Mouse (Mus musculus): ENCODE results near the gene Tcp11. TPM values are rescaled to one million over a fixed set of nuclear protein-coding genes. Genes with fewer than 3 reads are reported as not detected.

Tcp11 gene
- polyA plus RNA-seq, 1 experiment from 2014 or later = 1.5 TPM

- Histone ChIP-seq H3K9ac (no peak overlapping the region), H3K4me2 (no peak overlapping the region), H3K36me3 (no peaks in the 10 kb centered on the region), H3K27me3 (no peaks in the 10 kb centered on the region), H3K9me3 (no peaks in the 10 kb centered on the region), H3K27ac (replicated peaks) (peak overlapping the region; percentile 22; the same call in 1 of the 2 replicates), H3K4me3 (no peak overlapping the region), H3K4me1 (replicated peaks) (peaks cover 15% of the 10 kb centered on the region)
- WGBS = 36% methylated on average over 10 of the region's 10 CpGs
- ATAC-seq (ENCODE audit: low FRiP score, low read depth) = peak; percentile 51; the same call in 1 of the 2 replicates
Measured at GRCm38 (mm10) chr17:28101902-28102319, 21.5 kb upstream of the Tcp11 start.

GRCm38 (mm10) chr17:28101284-28101887 is 20.9 kb upstream of the Tcp11 start:
- Histone ChIP-seq H3K27ac (replicated peaks) (peak overlapping the region; percentile 46; the same call in 1 of the 2 replicates), H3K9ac (no peak overlapping the region), H3K9me3 (no peaks in the 10 kb centered on the region), H3K4me3 (no peak overlapping the region), H3K4me1 (replicated peaks) (peaks cover 13% of the 10 kb centered on the region), H3K27me3 (no peaks in the 10 kb centered on the region), H3K36me3 (no peaks in the 10 kb centered on the region), H3K4me2 (0 out of 2 replicates have a peak overlapping the region, but pooled peaks have one; percentile 3)
- ATAC-seq (ENCODE audit: low FRiP score, low read depth) = peak; percentile 56; the same call in 1 of the 2 replicates
- 36% methylated on average over 12 of the region's 12 CpGs for WGBS

- no peak overlapping the region for H3K4me2 ChIP-seq
- no peak overlapping the region for H3K4me3 ChIP-seq
- no peaks in the 10 kb centered on the region for H3K27me3 ChIP-seq
- WGBS = 90% methylated on average over 1 of the region's 1 CpGs
- H3K4me1 ChIP-seq (replicated peaks) = peaks cover 13% of the 10 kb centered on the region
- H3K9me3 ChIP-seq = no peaks in the 10 kb centered on the region
- peak overlapping the region; percentile 46; the same call in 1 of the 2 replicates for H3K27ac ChIP-seq (replicated peaks)
- H3K9ac ChIP-seq = no peak overlapping the region
- ATAC-seq (ENCODE audit: low FRiP score, low read depth) = no peak
- no peaks in the 10 kb centered on the region for H3K36me3 ChIP-seq
Measured at GRCm38 (mm10) chr17:28100669-28101068, 20.2 kb upstream of the Tcp11 start.

- Histone ChIP-seq H3K27ac (replicated peaks) (no peak overlapping the region), H3K9me3 (no peaks in the 10 kb centered on the region), H3K4me1 (replicated peaks) (peaks cover 13% of the 10 kb centered on the region), H3K4me3 (no peak overlapping the region), H3K4me2 (no peak overlapping the region), H3K27me3 (no peaks in the 10 kb centered on the region), H3K36me3 (no peaks in the 10 kb centered on the region), H3K9ac (no peak overlapping the region)
- 58% methylated on average over 3 of the region's 3 CpGs for WGBS
- no peak for ATAC-seq (ENCODE audit: low FRiP score, low read depth)
Measured at GRCm38 (mm10) chr17:28099086-28099485, 18.6 kb upstream of the Tcp11 start.

- Histone ChIP-seq H3K4me1 (replicated peaks) (peaks cover 13% of the 10 kb centered on the region), H3K9ac (no peak overlapping the region), H3K27me3 (no peaks in the 10 kb centered on the region), H3K27ac (replicated peaks) (no peak overlapping the region), H3K4me3 (no peak overlapping the region), H3K4me2 (no peak overlapping the region), H3K9me3 (no peaks in the 10 kb centered on the region), H3K36me3 (no peaks in the 10 kb centered on the region)
- ATAC-seq (ENCODE audit: low FRiP score, low read depth) = no peak
- 96% methylated on average over 13 of the region's 13 CpGs for WGBS
Measured at GRCm38 (mm10) chr17:28097308-28097707, 16.9 kb upstream of the Tcp11 start.

- Histone ChIP-seq H3K4me2 (no peak overlapping the region), H3K9me3 (no peaks in the 10 kb centered on the region), H3K27ac (replicated peaks) (no peak overlapping the region), H3K4me1 (replicated peaks) (peaks cover 4% of the 10 kb centered on the region), H3K4me3 (no peak overlapping the region), H3K36me3 (no peaks in the 10 kb centered on the region), H3K9ac (no peak overlapping the region), H3K27me3 (no peaks in the 10 kb centered on the region)
- no peak for ATAC-seq (ENCODE audit: low FRiP score, low read depth)
- 79% methylated on average over 10 of the region's 10 CpGs for WGBS
Measured at GRCm38 (mm10) chr17:28096418-28096817, 16.0 kb upstream of the Tcp11 start.

GRCm38 (mm10) chr17:28093837-28094236 is 13.4 kb upstream of the Tcp11 start:
- ATAC-seq (ENCODE audit: low FRiP score, low read depth) = no peak
- H3K36me3 ChIP-seq = no peaks in the 10 kb centered on the region
- 84% methylated on average over 3 of the region's 3 CpGs for WGBS
- H3K27ac ChIP-seq (replicated peaks) = no peak overlapping the region
- no peak overlapping the region for H3K4me3 ChIP-seq
- H3K4me2 ChIP-seq = no peak overlapping the region
- no peak overlapping the region for H3K9ac ChIP-seq
- no peaks in the 10 kb centered on the region for H3K27me3 ChIP-seq
- no peaks in the 10 kb centered on the region for H3K9me3 ChIP-seq
- H3K4me1 ChIP-seq (replicated peaks) = no peaks in the 10 kb centered on the region

- Histone ChIP-seq H3K9me3 (no peaks in the 10 kb centered on the region), H3K27me3 (no peaks in the 10 kb centered on the region), H3K27ac (replicated peaks) (no peak overlapping the region), H3K4me2 (no peak overlapping the region), H3K9ac (no peak overlapping the region), H3K36me3 (no peaks in the 10 kb centered on the region), H3K4me3 (no peak overlapping the region), H3K4me1 (replicated peaks) (no peaks in the 10 kb centered on the region)
- no peak for ATAC-seq (ENCODE audit: low FRiP score, low read depth)
- 89% methylated on average over 2 of the region's 2 CpGs for WGBS
Measured at GRCm38 (mm10) chr17:28092297-28092696, 11.9 kb upstream of the Tcp11 start.

- no peak overlapping the region for H3K9ac ChIP-seq
- 0 out of 2 replicates have a peak, but pooled peaks cover 1% of the 10 kb centered on the region for H3K27me3 ChIP-seq
- H3K4me2 ChIP-seq = no peak overlapping the region
- ATAC-seq (ENCODE audit: low FRiP score, low read depth) = no peak
- H3K27ac ChIP-seq (replicated peaks) = no peak overlapping the region
- 97% methylated on average over 6 of the region's 6 CpGs for WGBS
- no peaks in the 10 kb centered on the region for H3K36me3 ChIP-seq
- H3K4me3 ChIP-seq = no peak overlapping the region
- H3K4me1 ChIP-seq (replicated peaks) = peaks cover 6% of the 10 kb centered on the region
- no peaks in the 10 kb centered on the region for H3K9me3 ChIP-seq
Measured at GRCm38 (mm10) chr17:28088718-28089117, 8.3 kb upstream of the Tcp11 start.

- Histone ChIP-seq H3K4me2 (no peak overlapping the region), H3K4me1 (replicated peaks) (peaks cover 6% of the 10 kb centered on the region), H3K27ac (replicated peaks) (no peak overlapping the region), H3K36me3 (no peaks in the 10 kb centered on the region), H3K27me3 (0 out of 2 replicates have a peak, but pooled peaks cover 4% of the 10 kb centered on the region), H3K4me3 (no peak overlapping the region), H3K9ac (no peak overlapping the region), H3K9me3 (no peaks in the 10 kb centered on the region)
- no peak for ATAC-seq (ENCODE audit: low FRiP score, low read depth)
- WGBS = 22% methylated on average over 5 of the region's 5 CpGs
Measured at GRCm38 (mm10) chr17:28087430-28087829, 7.0 kb upstream of the Tcp11 start.

- Histone ChIP-seq H3K36me3 (no peaks in the 10 kb centered on the region), H3K27me3 (0 out of 2 replicates have a peak, but pooled peaks cover 4% of the 10 kb centered on the region), H3K4me2 (peak overlapping the region; percentile 40), H3K9me3 (no peaks in the 10 kb centered on the region), H3K27ac (replicated peaks) (no peak overlapping the region), H3K4me1 (replicated peaks) (peaks cover 14% of the 10 kb centered on the region), H3K4me3 (no peak overlapping the region), H3K9ac (no peak overlapping the region)
- peak; percentile 61; the same call in 1 of the 2 replicates for ATAC-seq (ENCODE audit: low FRiP score, low read depth)
- WGBS = 2% methylated on average over 16 of the region's 16 CpGs
Measured at GRCm38 (mm10) chr17:28084964-28085363, 4.5 kb upstream of the Tcp11 start.

GRCm38 (mm10) chr17:28084395-28084905 is 4.0 kb upstream of the Tcp11 start:
- no peak overlapping the region for H3K27ac ChIP-seq (replicated peaks)
- WGBS = 24% methylated on average over 22 of the region's 22 CpGs
- no peaks in the 10 kb centered on the region for H3K36me3 ChIP-seq
- no peaks in the 10 kb centered on the region for H3K9me3 ChIP-seq
- ATAC-seq (ENCODE audit: low FRiP score, low read depth) = no peak
- H3K4me3 ChIP-seq = no peak overlapping the region
- H3K9ac ChIP-seq = no peak overlapping the region
- peaks cover 19% of the 10 kb centered on the region for H3K4me1 ChIP-seq (replicated peaks)
- no peak overlapping the region for H3K4me2 ChIP-seq
- H3K27me3 ChIP-seq = 0 out of 2 replicates have a peak, but pooled peaks cover 4% of the 10 kb centered on the region

Measured in hindbrain, embryonic 15.5 days (tissue).